Mouse (Mus musculus): Measurements from ENCODE around the gene Tsen2.

The Tsen2 gene

DNA sequence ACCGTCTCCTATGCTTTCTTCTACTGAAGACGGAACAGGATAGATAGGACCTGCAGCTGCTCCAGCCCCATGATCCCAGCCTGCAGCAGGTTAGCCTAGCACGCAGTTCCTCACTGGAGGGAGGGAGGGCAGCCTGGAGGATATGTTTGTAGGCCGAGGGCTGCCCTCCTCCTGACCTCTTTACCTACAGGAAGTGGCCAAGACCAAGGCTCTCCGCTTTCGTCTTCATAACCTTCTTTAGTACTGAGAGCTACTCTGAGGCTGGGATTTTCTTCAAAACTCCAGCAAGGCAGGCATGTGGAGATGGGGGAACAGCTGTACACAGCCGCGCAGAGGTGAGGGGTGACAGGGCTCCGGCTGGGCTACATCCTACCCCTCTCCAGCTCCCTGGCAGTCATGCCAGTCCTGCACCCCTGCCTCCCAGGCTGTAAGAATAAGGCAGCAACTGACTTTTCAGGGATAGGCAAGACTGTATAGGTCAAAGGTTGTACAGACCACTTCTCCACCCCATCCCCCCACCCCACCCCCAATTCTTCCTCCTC is 19.9 kb upstream of the Tsen2 start:
- H3K4me3 ChIP-seq (replicated peaks; ENCODE audit: low read length), result no peak overlapping the region
- no peaks in the 10 kb centered on the region for H3K9me3 ChIP-seq (ENCODE audit: low read length)
- H3K4me1 ChIP-seq (replicated peaks; ENCODE audit: low read depth, low read length), result peaks cover 13% of the 10 kb centered on the region; the same call in 1 of the 2 replicates
- no peak for TF ChIP-seq NANOG (IDR thresholded peaks at IDR 0.05; ENCODE audit: borderline replicate concordance, low read length)
- TF ChIP-seq CTCF (conservative IDR thresholded peaks at IDR 0.05; ENCODE audit: low read length), result no peak
- no peak for TF ChIP-seq POU5F1 (IDR thresholded peaks at IDR 0.05; ENCODE audit: borderline replicate concordance, low read length)
- H3K36me3 ChIP-seq (ENCODE audit: insufficient read depth, low read length), result no peaks in the 10 kb centered on the region
- peaks cover 17% of the 10 kb centered on the region for H3K27me3 ChIP-seq (ENCODE audit: insufficient read depth, low read length)

DNA sequence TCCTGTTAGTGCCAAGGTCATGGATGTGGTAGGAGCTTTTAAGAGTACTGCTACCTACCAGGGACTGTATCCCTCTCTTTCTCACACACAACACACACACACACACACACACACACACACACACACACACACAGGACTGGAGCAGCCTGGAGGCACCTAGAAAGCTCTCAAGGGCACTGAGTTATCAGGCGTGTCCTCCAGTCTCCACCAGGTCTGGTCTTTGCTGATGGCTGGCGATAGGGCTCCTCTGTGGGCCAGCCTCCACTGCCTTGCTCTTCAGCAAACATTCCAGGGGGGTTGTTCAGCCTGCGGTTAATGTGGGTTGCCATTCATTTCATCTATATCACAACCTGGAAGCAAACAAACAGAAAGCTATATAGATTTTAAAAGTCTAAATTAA is 17.0 kb upstream of the Tsen2 start:
- H3K36me3 ChIP-seq (ENCODE audit: insufficient read depth, low read length), result no peaks in the 10 kb centered on the region
- peaks cover 3% of the 10 kb centered on the region; the same call in 1 of the 2 replicates for H3K27me3 ChIP-seq (ENCODE audit: insufficient read depth, low read length)
- TF ChIP-seq CTCF (conservative IDR thresholded peaks at IDR 0.05; ENCODE audit: low read length) (no peak), NANOG (IDR thresholded peaks at IDR 0.05; ENCODE audit: borderline replicate concordance, low read length) (no peak), POU5F1 (IDR thresholded peaks at IDR 0.05; ENCODE audit: borderline replicate concordance, low read length) (no peak)
- H3K9me3 ChIP-seq (ENCODE audit: low read length), result no peaks in the 10 kb centered on the region
- no peak overlapping the region for H3K4me3 ChIP-seq (replicated peaks; ENCODE audit: low read length)
- peaks cover 8% of the 10 kb centered on the region; the same call in 1 of the 2 replicates for H3K4me1 ChIP-seq (replicated peaks; ENCODE audit: low read depth, low read length)

DNA sequence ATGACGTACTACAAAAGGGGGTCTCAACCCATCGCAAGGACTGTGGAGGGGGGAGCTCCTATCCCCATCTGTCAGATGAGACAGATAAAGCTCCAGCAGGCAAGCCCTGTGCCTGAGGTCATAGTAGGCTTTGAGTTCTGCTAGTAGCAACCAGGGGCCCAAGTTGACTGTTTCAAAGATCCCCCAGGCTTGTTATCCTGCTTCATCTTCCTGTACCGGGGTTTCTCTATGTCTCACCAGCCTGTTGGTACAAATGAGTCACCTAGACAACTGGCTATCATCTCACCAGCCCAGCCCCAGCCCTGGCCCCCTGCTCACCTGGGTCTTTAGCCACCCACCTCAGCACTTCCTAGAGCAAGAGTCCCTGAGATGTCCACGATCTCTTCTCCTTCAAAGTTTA is 16.1 kb upstream of the Tsen2 start:
- Histone ChIP-seq H3K4me3 (replicated peaks; ENCODE audit: low read length) (no peak overlapping the region), H3K36me3 (ENCODE audit: insufficient read depth, low read length) (no peaks in the 10 kb centered on the region), H3K27me3 (ENCODE audit: insufficient read depth, low read length) (0 out of 2 replicates have a peak, but pooled peaks cover 3% of the 10 kb centered on the region), H3K9me3 (ENCODE audit: low read length) (no peaks in the 10 kb centered on the region), H3K4me1 (replicated peaks; ENCODE audit: low read depth, low read length) (peaks cover 8% of the 10 kb centered on the region; the same call in 1 of the 2 replicates)
- TF ChIP-seq NANOG (IDR thresholded peaks at IDR 0.05; ENCODE audit: borderline replicate concordance, low read length) (no peak), CTCF (conservative IDR thresholded peaks at IDR 0.05; ENCODE audit: low read length) (no peak), POU5F1 (IDR thresholded peaks at IDR 0.05; ENCODE audit: borderline replicate concordance, low read length) (no peak)

DNA sequence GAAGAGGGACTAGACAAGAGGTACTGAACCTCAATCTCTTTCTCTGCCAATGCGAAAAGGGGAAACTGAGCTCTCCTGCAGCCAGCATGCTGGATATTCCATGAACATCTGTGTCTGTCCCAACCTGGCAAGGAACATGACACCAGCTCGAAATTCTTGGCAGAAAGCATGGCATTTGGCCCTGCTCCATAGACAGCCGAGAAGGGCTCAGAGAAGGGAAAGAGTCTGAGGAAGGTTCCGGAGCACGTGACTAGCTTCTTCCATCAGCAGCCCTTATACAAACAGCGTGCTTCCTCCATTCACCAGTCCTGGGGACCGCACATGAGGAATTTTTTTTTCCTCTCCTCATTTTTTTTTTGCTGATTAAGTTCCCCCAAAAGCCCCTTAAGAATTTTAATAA is 9.8 kb upstream of the Tsen2 start:
- TF ChIP-seq NANOG (IDR thresholded peaks at IDR 0.05; ENCODE audit: borderline replicate concordance, low read length) (no peak), POU5F1 (IDR thresholded peaks at IDR 0.05; ENCODE audit: borderline replicate concordance, low read length) (no peak), CTCF (conservative IDR thresholded peaks at IDR 0.05; ENCODE audit: low read length) (no peak)
- H3K36me3 ChIP-seq (ENCODE audit: insufficient read depth, low read length), result no peaks in the 10 kb centered on the region
- H3K27me3 ChIP-seq (ENCODE audit: insufficient read depth, low read length), result peaks cover 10% of the 10 kb centered on the region
- no peaks in the 10 kb centered on the region for H3K9me3 ChIP-seq (ENCODE audit: low read length)
- H3K4me3 ChIP-seq (replicated peaks; ENCODE audit: low read length), result no peak overlapping the region
- H3K4me1 ChIP-seq (replicated peaks; ENCODE audit: low read depth, low read length), result peaks cover 13% of the 10 kb centered on the region

DNA sequence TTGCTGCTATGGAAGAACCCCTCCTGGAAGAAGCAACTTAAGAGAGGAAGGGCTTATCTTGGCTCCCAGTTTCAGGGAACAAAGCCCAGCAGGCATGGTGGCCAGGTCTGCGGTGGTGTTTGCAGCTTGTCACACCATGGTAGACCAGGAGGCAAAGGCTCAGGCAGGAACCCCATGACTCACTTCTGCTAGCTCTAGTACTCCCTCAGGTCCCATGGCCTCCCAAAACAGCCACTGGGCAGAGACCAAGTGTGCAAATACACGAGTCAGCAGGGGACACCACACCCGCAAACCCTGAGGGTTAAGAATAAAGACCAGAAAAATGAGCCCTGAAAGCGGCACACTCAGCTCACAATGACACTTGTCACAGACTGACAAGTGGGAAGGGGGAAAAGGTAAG is 8.3 kb upstream of the Tsen2 start:
- H3K36me3 ChIP-seq (ENCODE audit: insufficient read depth, low read length), result no peaks in the 10 kb centered on the region
- H3K4me1 ChIP-seq (replicated peaks; ENCODE audit: low read depth, low read length), result peaks cover 20% of the 10 kb centered on the region
- no peak overlapping the region for H3K4me3 ChIP-seq (replicated peaks; ENCODE audit: low read length)
- H3K9me3 ChIP-seq (ENCODE audit: low read length), result no peaks in the 10 kb centered on the region
- H3K27me3 ChIP-seq (ENCODE audit: insufficient read depth, low read length), result peaks cover 11% of the 10 kb centered on the region
- no peak for TF ChIP-seq POU5F1 (IDR thresholded peaks at IDR 0.05; ENCODE audit: borderline replicate concordance, low read length)
- TF ChIP-seq CTCF (conservative IDR thresholded peaks at IDR 0.05; ENCODE audit: low read length), result no peak
- no peak for TF ChIP-seq NANOG (IDR thresholded peaks at IDR 0.05; ENCODE audit: borderline replicate concordance, low read length)

DNA sequence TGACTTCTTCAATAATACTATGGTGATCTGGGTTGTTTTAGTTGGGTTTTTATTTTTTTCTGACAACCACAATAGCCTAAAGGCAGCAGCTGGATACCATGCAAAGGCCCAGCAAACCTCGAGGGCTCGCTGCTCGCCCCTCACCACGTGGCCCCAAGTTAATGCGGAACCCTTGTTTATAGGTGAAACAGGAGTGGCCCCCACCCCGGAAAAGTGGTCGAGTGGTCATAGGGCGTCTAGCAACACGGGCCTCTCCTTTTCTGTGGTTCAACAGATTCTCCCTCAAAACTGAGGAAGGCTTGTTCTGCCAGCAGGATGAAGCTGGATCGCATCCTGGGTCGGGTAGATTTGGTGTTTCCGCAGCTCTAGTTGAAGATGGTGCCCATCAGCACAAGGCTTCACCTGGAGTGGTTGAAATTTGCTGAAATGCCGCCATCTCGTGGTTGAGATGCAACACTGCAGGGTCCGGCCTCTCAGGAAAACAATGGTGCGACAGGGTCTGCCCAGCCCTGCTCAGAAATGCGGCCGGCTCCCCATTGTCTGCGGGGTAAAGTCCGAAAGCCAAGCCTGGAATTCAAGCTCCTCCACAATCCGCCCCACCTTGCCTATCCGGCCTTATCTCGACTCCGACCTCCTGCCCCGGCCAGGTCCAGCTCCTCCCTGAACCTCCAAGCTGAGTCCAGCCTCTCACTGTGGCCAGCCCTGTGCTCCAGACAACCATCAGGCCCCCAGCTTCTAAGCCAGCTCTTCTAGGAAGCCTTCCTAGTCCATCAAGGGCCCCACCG is 5.6 kb upstream of the Tsen2 start:
- Histone ChIP-seq H3K36me3 (ENCODE audit: insufficient read depth, low read length) (no peaks in the 10 kb centered on the region), H3K4me3 (replicated peaks; ENCODE audit: low read length) (peak overlapping the region; percentile 59; the same call in 1 of the 2 replicates), H3K9me3 (ENCODE audit: low read length) (no peaks in the 10 kb centered on the region), H3K27me3 (ENCODE audit: insufficient read depth, low read length) (peaks cover 9% of the 10 kb centered on the region), H3K4me1 (replicated peaks; ENCODE audit: low read depth, low read length) (peaks cover 29% of the 10 kb centered on the region)
- no peak for TF ChIP-seq POU5F1 (IDR thresholded peaks at IDR 0.05; ENCODE audit: borderline replicate concordance, low read length)
- TF ChIP-seq NANOG (IDR thresholded peaks at IDR 0.05; ENCODE audit: borderline replicate concordance, low read length), result no peak
- peak; percentile 93 for TF ChIP-seq CTCF (conservative IDR thresholded peaks at IDR 0.05; ENCODE audit: low read length)

DNA sequence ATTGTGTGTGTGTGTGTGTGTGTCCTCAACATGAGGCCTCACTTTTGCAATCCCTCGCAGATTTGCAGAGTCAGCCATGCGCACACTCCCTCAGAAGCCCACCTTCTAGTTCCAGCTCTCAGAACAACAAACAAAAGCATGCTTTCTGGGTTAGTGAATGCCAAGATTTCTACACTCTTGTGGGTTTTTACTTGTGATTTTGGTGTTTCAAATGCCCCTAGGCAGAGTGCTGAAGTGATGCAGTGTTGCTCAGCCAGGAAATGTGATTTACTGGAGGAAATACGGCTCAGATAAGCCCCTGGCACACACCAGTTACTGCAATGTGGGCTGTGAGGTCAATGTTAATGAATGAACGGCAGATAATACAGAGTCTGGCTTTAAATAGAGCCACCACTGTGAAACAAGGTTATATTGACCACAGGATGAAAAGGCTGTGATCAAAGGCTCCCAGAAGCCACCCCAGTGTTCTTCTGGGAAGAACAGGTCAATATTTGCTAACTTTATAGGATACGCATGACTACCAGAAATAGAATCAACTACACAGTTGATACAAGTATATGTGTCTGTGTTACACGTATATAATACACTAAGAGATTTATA is 2.7 kb upstream of the Tsen2 start:
- Histone ChIP-seq H3K9me3 (ENCODE audit: low read length) (no peaks in the 10 kb centered on the region), H3K4me3 (replicated peaks; ENCODE audit: low read length) (no peak overlapping the region), H3K27me3 (ENCODE audit: insufficient read depth, low read length) (peaks cover 6% of the 10 kb centered on the region), H3K36me3 (ENCODE audit: insufficient read depth, low read length) (peaks cover 3% of the 10 kb centered on the region; the same call in 1 of the 2 replicates), H3K4me1 (replicated peaks; ENCODE audit: low read depth, low read length) (peaks cover 46% of the 10 kb centered on the region)
- no peak for TF ChIP-seq CTCF (conservative IDR thresholded peaks at IDR 0.05; ENCODE audit: low read length)
- TF ChIP-seq POU5F1 (IDR thresholded peaks at IDR 0.05; ENCODE audit: borderline replicate concordance, low read length), result no peak
- TF ChIP-seq NANOG (IDR thresholded peaks at IDR 0.05; ENCODE audit: borderline replicate concordance, low read length), result no peak

DNA sequence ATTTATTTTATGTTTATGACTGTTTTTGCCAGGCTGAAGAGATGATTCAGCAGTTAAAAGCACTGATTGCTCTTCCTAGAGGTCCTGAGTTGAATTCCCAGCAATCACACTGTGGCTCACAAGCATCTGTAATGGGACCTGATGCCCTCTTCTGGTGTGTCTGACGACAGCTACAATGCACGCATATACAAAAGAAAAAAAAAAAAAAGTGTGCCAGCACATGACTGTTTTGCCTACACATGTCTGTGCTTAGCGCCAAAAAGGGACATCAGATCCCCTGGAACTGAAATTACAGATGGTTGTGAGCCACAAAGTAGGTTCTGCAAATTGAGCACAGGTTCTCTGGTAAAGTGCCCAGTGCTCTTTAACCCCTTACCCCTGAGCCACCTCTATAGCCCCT is 2.1 kb upstream of the Tsen2 start:
- peaks cover 6% of the 10 kb centered on the region for H3K27me3 ChIP-seq (ENCODE audit: insufficient read depth, low read length)
- TF ChIP-seq NANOG (IDR thresholded peaks at IDR 0.05; ENCODE audit: borderline replicate concordance, low read length) (no peak), CTCF (conservative IDR thresholded peaks at IDR 0.05; ENCODE audit: low read length) (no peak), POU5F1 (IDR thresholded peaks at IDR 0.05; ENCODE audit: borderline replicate concordance, low read length) (no peak)
- H3K4me1 ChIP-seq (replicated peaks; ENCODE audit: low read depth, low read length), result peaks cover 50% of the 10 kb centered on the region

More for the DNA sequence above, 2.1 kb upstream of the Tsen2 start:
- Histone ChIP-seq H3K4me3 (replicated peaks; ENCODE audit: low read length) (no peak overlapping the region), H3K9me3 (ENCODE audit: low read length) (no peaks in the 10 kb centered on the region), H3K36me3 (ENCODE audit: insufficient read depth, low read length) (peaks cover 5% of the 10 kb centered on the region; the same call in 1 of the 2 replicates)
